Mouse (Mus musculus): ENCODE measurements around the gene Lrrc8e. TPM values are rescaled to one million over a fixed set of nuclear protein-coding genes. Genes with fewer than 3 reads are reported as not detected.
A peak's percentile ranks its signal among the peaks of the same experiment; 100 is the strongest.

The Lrrc8e gene
- total RNA-seq, 2 experiments from 2014 or later = 13.6 to 15.2 TPM

DNA sequence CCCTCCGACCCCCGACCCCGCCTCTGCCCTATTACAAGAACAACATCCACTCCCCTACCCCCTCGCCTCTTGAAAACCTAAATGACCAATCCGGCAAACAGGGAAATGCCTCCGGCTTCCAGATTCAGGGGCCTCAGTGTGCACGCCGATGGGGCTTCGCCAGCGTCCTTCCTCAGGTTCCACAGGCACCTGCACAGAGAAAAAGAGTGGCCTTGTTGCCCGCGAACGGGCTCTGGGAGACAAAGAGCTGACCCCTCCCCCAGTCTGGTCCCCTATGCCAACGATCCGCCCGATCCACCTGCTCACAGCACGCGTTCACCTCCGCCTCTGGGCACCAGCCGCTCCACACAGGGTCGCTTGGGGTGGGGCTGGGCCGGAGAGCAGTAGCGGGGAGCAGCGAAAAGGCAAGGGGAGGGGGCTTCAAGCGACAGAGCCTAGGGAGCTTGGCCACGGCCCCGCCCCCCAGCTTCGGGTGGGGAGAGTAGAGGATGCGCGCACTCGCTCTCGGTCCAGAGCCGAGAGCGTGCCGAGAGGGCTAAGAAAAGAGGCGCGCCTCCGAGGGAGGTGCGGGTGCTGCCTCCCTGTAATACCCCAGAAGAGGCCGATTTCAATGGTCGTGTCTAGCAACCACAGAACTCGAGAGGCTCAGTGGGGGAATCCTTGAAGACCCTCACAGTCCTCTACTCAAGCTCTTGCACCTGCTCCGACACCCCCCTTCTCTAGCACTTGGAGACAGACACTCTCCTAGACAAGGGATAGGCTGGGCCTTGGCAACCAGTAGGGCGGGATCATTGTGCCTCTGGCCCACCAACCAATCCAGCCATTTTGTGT is 9.6 kb upstream of the Lrrc8e start, which contains the start of gene Prr36:
Prr36 (minus strand) TSS at position 669 of the 831 bp plus-strand sequence.
- no peak for DNase-seq (ENCODE audit: low spot score in 2 of 2)

DNA sequence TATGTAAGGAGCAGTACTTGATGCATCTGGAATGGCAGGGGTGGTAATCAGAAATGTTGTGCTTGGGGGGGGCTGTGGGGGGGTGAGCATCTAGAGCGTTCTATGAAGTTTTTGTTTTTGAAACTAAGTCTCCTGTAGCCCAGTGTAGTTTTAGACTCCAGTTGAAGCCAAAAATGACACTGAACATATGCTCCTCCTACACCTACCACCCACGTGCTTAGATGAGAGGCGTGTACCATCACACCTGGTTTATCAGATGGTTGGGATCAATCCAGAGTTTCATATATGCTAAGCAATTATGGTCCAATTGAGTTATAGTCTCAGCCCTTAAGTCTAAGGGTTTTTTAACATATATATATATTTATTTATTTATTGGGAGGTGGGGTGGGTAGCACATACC is 7.0 kb upstream of the Lrrc8e start:
- no peak for DNase-seq (ENCODE audit: low spot score in 2 of 2)

DNA sequence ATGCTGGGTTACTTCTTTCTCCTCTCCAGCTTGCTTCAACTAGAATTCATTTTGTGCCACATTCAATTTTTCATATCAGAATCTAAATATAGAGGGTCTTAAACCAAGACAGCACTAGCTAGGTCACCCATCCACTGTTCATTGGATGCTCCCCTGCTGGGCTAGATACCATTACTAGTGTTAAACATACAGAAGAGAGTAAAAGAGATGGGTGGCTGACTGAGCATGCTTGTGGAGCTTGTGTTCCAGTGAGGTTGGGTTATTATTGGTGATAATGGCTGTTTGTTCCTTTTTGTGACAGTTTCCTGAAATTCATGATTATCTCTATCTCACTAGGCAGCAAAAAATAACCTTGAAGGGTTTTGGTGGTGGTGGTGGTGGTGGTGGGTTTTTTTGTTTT is 4.6 kb upstream of the Lrrc8e start:
- no peak for DNase-seq (ENCODE audit: low spot score in 2 of 2)

DNA sequence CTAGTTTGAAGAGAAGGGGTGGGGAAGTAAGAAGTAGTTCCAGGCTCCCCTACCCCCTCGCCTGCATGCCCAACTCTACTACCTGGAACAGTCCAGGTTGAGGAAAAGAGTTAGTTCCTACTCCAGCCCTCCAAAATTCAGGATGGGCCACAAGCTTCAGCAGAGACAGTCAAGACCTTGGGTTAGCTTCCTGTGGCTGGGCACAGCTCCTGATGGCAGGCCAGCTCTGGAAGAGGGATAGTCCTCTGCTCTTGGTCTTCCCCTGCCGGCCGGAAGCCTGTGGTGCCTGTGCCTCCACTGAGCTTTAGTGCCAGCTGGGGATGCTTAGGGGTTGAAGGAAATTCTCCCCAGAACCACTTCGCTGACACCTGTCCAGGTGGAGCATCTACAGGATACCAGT is 304 bp upstream of the Lrrc8e start:
- no peak for DNase-seq (ENCODE audit: low spot score in 2 of 2)

DNA sequence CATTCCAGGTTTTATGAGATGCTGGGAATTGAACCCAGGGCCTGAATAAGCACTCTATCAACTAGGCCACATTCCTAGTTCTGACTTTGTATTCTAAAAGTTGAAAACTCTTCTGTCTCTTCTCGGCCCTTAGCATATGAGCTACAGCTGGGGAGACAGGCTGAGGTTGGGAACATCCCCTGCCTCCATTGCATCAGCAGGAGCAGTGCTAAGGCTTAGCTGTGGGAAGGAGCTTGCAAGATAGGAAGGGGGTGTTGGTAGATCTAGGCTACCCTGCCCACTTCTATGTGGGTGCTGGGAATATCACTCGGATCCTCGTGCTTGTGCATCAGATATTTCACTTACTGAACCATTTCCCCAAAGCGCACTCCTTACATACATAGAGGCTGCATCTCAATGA is 1.3 kb downstream of the Lrrc8e start:
- DNase-seq (ENCODE audit: low spot score in 2 of 2) = no peak

DNA sequence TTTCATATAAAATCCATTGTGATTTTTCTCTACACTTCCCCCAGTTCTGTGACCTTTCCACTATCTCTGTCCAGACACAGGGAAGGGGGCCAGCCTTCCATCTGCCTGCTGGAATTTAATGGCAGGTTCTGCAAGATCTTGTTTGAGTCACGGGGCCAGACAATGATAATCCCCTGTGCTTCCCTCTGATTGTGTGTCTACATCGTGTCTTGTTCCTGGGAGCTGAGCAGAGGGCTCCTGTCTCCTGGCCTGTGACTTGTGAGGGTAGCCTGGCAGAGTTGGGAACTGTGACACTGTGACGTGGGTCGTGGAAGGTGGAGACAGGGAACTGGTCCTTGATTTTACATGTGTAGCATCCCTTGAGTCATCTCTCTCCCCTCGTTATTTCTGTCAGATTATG is 3.2 kb downstream of the Lrrc8e start:
- DNase-seq (ENCODE audit: low spot score in 2 of 2) = no peak

DNA sequence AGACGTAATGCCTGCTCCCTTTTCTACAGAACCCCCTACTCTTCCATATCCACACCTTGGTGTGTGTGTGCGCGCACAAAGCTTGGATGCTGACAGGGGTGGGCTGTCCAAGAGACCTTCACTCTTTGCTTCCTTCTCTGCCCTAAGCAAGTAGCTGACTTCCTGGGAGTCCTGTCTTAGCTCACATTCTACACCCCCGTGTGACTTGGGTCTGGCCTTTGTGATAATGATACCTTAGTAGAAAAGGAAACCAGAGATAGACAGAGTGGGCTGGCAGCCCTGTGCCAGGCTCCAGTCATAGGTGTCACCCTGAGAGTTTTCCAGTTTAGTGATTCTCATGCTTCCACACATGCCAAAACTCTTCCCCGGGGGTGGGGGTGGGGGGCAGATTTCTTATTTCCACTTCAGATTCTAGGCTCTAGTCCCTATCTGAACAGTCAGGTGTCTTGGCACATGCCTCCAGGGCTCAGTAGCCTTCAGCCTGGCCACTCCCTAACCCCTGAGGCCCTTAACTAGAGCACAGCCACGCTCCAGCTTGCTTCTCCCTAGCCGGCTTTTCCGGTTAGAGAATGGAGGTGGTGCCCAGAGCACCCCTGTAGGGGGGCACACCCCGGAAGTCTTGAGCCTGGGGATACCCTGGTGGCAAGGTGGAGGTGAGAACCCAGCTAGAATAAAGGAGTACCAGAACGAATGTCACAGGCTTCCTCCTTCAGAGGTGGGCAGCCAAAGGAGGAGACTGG is 4.2 kb downstream of the Lrrc8e start:
- no peak for DNase-seq (ENCODE audit: low spot score in 2 of 2)

DNA sequence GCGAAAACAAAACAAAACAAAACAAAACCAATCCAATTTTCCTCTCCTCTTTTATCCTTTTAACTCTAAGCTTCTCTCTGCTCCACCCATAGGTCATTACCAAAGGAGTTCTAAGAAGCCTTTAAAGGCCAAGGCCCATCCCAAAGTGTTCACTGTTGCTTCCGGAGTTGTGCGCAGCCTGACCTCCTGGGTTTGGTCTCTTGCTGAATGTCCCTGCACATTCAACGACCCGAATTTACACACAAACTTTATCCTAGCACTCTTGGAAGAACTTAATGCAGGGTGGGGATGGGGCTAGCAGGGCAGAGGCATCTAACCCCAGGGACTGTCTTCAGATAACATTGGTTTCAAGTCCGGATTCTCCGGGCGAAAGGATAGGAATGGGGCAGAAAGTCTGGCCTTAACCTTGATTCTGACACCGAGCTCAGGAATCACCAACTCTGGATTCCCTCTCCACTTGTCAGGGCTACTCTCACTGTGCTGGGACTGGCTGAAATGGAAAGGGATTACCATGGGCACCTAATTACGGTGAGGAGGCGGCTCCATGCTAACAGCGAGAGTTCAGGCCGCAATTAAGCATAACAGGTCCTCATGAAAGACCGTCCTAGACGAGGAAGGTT is 11.3 kb downstream of the Lrrc8e start:
- DNase-seq (ENCODE audit: low spot score in 2 of 2) = peak in 1 of 2 experiments; percentile 47

DNA sequence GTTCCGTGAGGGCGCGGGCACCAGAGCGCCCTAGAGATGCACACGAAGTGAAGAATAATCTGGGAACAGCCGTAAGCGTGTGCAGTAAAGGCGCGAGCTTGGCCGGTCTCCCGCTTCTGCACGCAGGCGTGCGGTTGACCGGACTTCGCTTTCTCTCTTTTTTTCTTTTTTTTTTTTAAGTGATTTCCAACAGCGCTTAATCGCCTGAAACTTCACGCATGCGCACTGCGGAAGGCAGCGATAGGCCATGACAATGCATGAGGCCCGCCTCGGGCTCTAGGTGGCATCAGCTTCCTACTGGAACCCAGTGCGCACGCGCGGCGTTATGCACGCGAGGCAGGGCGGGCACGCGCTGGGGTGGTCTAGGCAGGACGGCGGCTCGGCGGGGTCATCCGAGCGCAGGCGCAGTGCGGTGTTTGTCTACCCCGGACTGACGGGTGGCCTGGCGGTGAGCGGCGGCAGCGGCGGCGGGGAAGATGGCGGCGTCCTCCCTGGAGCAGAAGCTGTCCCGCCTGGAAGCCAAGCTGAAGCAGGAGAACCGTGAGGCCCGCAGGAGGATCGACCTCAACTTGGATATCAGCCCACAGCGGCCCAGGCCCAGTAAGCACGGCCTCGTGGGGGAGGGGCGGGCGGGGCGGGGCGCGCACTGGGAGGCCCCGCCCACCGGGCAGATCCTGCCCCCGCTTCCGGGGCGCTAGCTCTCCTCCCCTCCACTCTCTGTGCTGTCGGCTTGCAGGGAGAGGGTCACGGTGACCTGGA is 12.0 kb downstream of the Lrrc8e start, which contains the start of the genes Map2k7 and Gm49320:
Map2k7 (plus strand) TSS at position 307 of the 759 bp plus-strand sequence.
Gm49320 (plus strand) TSS at position 432 of the 759 bp plus-strand sequence.
- peak; percentile 99 to 100 for DNase-seq (ENCODE audit: low spot score in 2 of 2)

GRCm38 (mm10) chr8:4239193-4239890 is 12.7 kb downstream of the Lrrc8e start:
- no peak for DNase-seq (ENCODE audit: low spot score in 2 of 2)

- no peak for DNase-seq (ENCODE audit: low spot score in 2 of 2)
Observed at GRCm38 (mm10) chr8:4245061-4245460, 18.4 kb downstream of the Lrrc8e start.

DNA sequence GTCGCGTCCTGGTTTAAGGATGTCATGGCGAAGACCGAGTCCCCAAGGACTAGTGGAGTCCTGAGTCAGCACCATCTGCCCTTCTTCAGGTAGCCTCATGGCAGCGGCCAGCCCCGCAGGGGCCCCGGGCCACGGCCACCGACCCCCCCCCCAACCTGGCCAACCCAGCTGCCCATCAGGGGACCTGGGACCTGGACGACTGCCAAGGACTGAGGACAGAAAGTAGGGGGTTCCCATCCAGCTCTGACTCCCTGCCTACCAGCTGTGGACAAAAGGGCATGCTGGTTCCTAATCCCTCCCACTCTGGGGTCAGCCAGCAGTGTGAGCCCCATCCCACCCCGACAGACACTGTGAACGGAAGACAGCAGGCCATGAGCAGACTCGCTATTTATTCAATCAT is 19.1 kb downstream of the Lrrc8e start:
- DNase-seq (ENCODE audit: low spot score in 2 of 2) = no peak

DNA sequence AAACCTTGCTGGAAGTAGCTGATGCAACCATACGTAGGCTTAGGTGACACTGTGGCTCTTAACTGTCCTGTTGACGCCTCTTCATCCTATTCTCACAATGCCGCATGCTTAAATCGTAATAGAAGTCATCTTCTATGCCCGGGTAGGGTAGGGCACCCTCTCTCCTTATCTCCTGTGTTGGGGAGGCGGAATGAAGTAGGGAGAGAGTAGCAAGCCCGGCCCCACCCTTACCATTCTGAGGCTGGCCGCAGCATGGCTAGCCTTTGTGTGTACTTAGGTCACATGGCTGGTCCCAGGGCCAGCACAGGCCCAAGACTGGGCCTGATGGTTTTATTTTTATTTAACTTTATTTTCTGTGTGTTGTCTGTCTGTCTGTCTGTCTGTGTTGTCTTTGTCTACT is 20.6 kb downstream of the Lrrc8e start:
- no peak for DNase-seq (ENCODE audit: low spot score in 2 of 2)

DNA sequence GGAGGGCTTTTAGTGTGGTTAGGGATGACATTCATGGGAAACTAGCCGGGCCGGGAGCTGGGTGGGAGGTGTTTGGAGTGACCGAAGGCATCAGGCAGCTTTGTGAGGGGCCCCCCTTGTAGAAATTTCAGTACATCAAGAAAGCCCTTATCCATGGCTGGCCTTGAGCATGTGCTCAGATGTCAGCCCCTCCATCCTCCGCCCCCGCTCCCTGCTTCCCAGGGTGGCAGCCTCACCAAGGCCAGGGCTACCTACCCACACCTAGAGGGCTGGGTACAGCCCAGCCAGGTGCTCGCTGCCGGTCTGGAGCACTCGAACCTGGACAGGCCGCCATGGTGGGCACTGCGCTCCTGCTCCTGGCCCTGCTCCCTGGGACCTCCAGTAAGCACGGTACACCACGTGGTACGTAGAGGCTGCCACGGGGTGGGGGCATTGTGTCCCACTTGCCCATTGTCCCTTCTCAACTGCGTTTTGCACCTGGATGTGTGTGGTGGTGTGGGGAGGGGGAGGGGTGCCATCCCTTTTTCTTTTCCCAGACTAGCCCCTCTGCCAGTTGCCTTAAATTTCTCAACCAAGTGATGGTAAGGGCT is 21.4 kb downstream of the Lrrc8e start, which contains the start of gene Tgfbr3l:
Tgfbr3l (plus strand) TSS at position 264 of the 590 bp plus-strand sequence.
- no peak for DNase-seq (ENCODE audit: low spot score in 2 of 2)

GRCm38 (mm10) chr8:4249213-4249612 is 22.6 kb downstream of the Lrrc8e start:
- DNase-seq (ENCODE audit: low spot score in 2 of 2) = peak in 1 of 2 experiments; percentile 45

DNA sequence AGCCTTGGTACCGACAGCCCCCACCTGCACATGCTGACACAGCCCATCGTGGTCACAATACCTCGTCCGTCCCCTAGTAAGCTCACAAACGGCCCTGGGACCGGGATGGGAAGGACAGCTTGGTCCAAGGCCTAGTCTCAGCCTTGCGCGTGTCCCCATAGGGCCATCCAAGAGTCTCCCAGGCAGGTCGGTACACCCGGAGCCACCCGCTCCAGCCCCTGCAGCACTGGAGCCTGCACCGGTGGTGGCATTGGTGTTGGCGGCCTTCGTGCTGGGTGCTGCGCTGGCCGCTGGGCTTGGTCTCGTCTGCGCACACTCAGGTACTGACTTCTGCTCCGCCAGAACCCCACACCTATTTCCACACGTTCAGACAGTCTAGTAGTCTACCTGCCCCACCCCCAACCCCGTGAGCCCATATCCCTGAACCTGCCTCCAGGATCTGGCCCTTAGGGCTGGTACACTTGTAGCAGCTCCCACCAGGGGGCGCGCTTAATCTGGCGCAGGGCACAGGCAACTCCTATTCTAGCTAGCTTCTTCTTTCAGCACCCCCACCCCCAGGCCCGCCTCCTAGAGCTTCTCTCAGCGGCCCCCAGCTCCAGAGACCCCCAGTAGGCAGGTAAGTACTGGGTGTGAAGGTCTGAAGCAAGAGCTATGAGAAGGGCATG is 23.8 kb downstream of the Lrrc8e start:
- DNase-seq (ENCODE audit: low spot score in 2 of 2) = peak; percentile 70 to 76

DNA sequence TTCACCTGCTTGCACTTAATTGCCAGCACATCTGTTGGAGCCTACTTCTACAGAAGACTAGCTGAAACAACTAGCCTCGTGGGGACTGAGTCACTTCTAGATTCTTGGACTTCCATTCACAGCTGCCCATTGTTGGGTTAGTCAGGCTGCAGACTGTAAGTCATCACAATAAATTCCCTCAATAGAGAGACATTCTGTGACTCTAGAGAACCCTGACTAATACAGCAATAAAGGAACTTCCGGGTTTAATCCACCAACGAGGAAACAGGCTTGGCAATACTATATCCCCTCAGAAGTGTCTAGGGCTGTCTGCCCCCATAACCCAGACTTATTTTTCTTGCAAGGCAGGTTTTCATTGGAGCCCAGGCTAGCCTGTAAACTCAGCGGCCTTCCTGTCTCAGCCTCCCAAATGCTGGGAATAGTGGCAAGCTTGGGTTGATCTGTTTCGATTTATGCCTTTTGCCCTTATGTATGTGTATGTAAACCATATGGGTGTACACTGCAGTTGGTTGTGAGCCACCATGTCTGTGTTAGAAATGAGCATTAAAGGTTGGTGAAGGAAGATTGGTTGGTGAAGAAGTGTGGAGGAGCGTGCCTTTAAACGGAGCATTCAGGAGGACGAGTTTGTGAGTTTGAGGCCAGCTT is 25.6 kb downstream of the Lrrc8e start:
- DNase-seq (ENCODE audit: low spot score in 2 of 2) = no peak

GRCm38 (mm10) chr8:4252934-4253841 is 26.6 kb downstream of the Lrrc8e start, which contains the start of gene Snapc2:
Gene Snapc2 (plus strand): TSS chr8:4253080.
- peak; percentile 90 to 92 for DNase-seq (ENCODE audit: low spot score in 2 of 2)

All from adrenal gland, postnatal 4 days (tissue).